Mouse (Mus musculus): Measurements from ENCODE around the gene Pde10a. TPM values are rescaled to one million over a fixed set of nuclear protein-coding genes. Genes with fewer than 3 reads are reported as not detected.

Pde10a gene
- total and polyA plus RNA-seq, 3 experiments = 0.04 to 0.41 (median 0.21) TPM

- no peaks in the 10 kb centered on the region for H3K79me2 ChIP-seq (replicated peaks; ENCODE audit: control insufficient read depth, extremely low read depth, insufficient read depth, poor library complexity, severe bottlenecking)
- H3K4me3 ChIP-seq (replicated peaks in 1 of 3; ENCODE audit: low read depth in 2 of 3, low read length in 2 of 3, poor library complexity in 1 of 3) = no peak overlapping the region
- H3K4me1 ChIP-seq (ENCODE audit: control insufficient read depth in 1 of 2, insufficient read depth in 2 of 2) = peaks cover 0 to 17% of the 10 kb centered on the region in 2 experiments; a peak in 2 of 4 replicates
- no peaks in the 10 kb centered on the region for H3K27me3 ChIP-seq (replicated peaks)
- H3K27ac ChIP-seq (ENCODE audit: insufficient read depth, low read depth) = no peak overlapping the region
- no peak overlapping the region for H3K4me2 ChIP-seq (ENCODE audit: insufficient read depth, low read depth, poor library complexity, severe bottlenecking)
- in situ Hi-C loops (cut with MboI; ENCODE audit: low pct_ligation_motif_present, low pct_unique_long_range_greater_than_20kb, low sequenced_read_pairs) (no loop called here), dilution Hi-C loops (cut with MboI; ENCODE audit: extremely low pct_ligation_motif_present, extremely low pct_unique_long_range_greater_than_20kb, low sequenced_read_pairs) (no loop called here)
- no peak for DNase-seq (ENCODE audit: extremely low read depth)
- no peaks in the 10 kb centered on the region for H3K9me3 ChIP-seq (replicated peaks; ENCODE audit: low read length)
- H3K9ac ChIP-seq (ENCODE audit: insufficient read depth, low read depth) = no peak overlapping the region
- TF ChIP-seq MAZ (IDR thresholded peaks at IDR 0.05; ENCODE audit: low read depth, low read length) (no peak), USF2 (conservative IDR thresholded peaks at IDR 0.05; ENCODE audit: low read depth, low read length) (no peak), MAX (IDR thresholded peaks at IDR 0.05; ENCODE audit: low read length) (no peak), POLR2A (IDR thresholded peaks at IDR 0.05; ENCODE audit: low read depth, low read length) (no peak), NRF1 (IDR thresholded peaks at IDR 0.05; ENCODE audit: low read depth, low read length) (no peak), GABPA (IDR thresholded peaks at IDR 0.05; ENCODE audit: insufficient replicate concordance, low read depth, low read length) (no peak), ZMIZ1 (IDR thresholded peaks at IDR 0.05; ENCODE audit: low read depth, low read length) (no peak), IRF4 (IDR thresholded peaks at IDR 0.05; ENCODE audit: low read depth, low read length) (no peak), NELFE (IDR thresholded peaks at IDR 0.05; ENCODE audit: low read depth, low read length) (no peak), SMC3 (IDR thresholded peaks at IDR 0.05; ENCODE audit: low read depth, low read length) (no peak), MEF2A (IDR thresholded peaks at IDR 0.05; ENCODE audit: borderline replicate concordance, low read depth, low read length) (no peak), MYC (IDR thresholded peaks at IDR 0.05; ENCODE audit: low read depth, low read length) (no peak), PAX5 (IDR thresholded peaks at IDR 0.05; ENCODE audit: low read length) (no peak), CTCF (conservative IDR thresholded peaks at IDR 0.05 in 1 of 2, IDR thresholded peaks at IDR 0.05 in 1 of 2; ENCODE audit: low read depth in 2 of 2, low read length in 2 of 2) (no peak), RAD21 (IDR thresholded peaks at IDR 0.05; ENCODE audit: low read depth, low read length) (no peak), USF1 (IDR thresholded peaks at IDR 0.05; ENCODE audit: low read depth, low read length) (no peak), JUND (conservative IDR thresholded peaks at IDR 0.05; ENCODE audit: low read depth, low read length) (no peak), UBTF (IDR thresholded peaks at IDR 0.05; ENCODE audit: low read depth, low read length) (no peak)
- no peaks in the 10 kb centered on the region for H3K36me3 ChIP-seq (replicated peaks in 1 of 2; ENCODE audit: control insufficient read depth in 1 of 2, insufficient read depth in 1 of 2, low read length in 1 of 2)
Measured at GRCm38 (mm10) chr17:8843941-8844340, 318.8 kb downstream of the Pde10a start.

- H3K9ac ChIP-seq (ENCODE audit: insufficient read depth, low read depth) = no peak overlapping the region
- H3K36me3 ChIP-seq (replicated peaks in 1 of 2; ENCODE audit: control insufficient read depth in 1 of 2, insufficient read depth in 1 of 2, low read length in 1 of 2) = no peaks in the 10 kb centered on the region
- dilution Hi-C loops (cut with MboI; ENCODE audit: extremely low pct_ligation_motif_present, extremely low pct_unique_long_range_greater_than_20kb, low sequenced_read_pairs) = no loop called here
- no peaks in the 10 kb centered on the region for H3K27me3 ChIP-seq (replicated peaks)
- H3K4me1 ChIP-seq (ENCODE audit: control insufficient read depth in 1 of 2, insufficient read depth in 2 of 2) = peaks cover 0 to 17% of the 10 kb centered on the region in 2 experiments; a peak in 2 of 4 replicates
- no peak for TF ChIP-seq MEF2A (IDR thresholded peaks at IDR 0.05; ENCODE audit: borderline replicate concordance, low read depth, low read length)
- TF ChIP-seq MAFK (IDR thresholded peaks at IDR 0.05; ENCODE audit: insufficient replicate concordance, low read length) = no peak
- no peak for TF ChIP-seq IRF4 (IDR thresholded peaks at IDR 0.05; ENCODE audit: low read depth, low read length)
- no peak for TF ChIP-seq POLR2AphosphoS2 (IDR thresholded peaks at IDR 0.05; ENCODE audit: low read depth, low read length)
- TF ChIP-seq MAZ (IDR thresholded peaks at IDR 0.05; ENCODE audit: low read depth, low read length) = no peak
- TF ChIP-seq ELF1 (IDR thresholded peaks at IDR 0.05; ENCODE audit: low read depth, low read length) = no peak
- no peak for TF ChIP-seq MYC (IDR thresholded peaks at IDR 0.05; ENCODE audit: low read depth, low read length)
- TF ChIP-seq CTCF (conservative IDR thresholded peaks at IDR 0.05 in 1 of 2, IDR thresholded peaks at IDR 0.05 in 1 of 2; ENCODE audit: low read depth in 2 of 2, low read length in 2 of 2) = no peak
- TF ChIP-seq JUN (IDR thresholded peaks at IDR 0.05; ENCODE audit: insufficient read depth, low read depth, low read length) = no peak
- no peak for TF ChIP-seq USF1 (IDR thresholded peaks at IDR 0.05; ENCODE audit: low read depth, low read length)
- no peak for TF ChIP-seq ZMIZ1 (IDR thresholded peaks at IDR 0.05; ENCODE audit: low read depth, low read length)
- TF ChIP-seq ZKSCAN1 (IDR thresholded peaks at IDR 0.05; ENCODE audit: borderline replicate concordance, low read depth, low read length) = no peak
- no peak for TF ChIP-seq UBTF (IDR thresholded peaks at IDR 0.05; ENCODE audit: low read depth, low read length)
- TF ChIP-seq MAX (IDR thresholded peaks at IDR 0.05; ENCODE audit: low read length) = no peak
- TF ChIP-seq POLR2A (IDR thresholded peaks at IDR 0.05; ENCODE audit: low read depth, low read length) = no peak
- TF ChIP-seq RAD21 (IDR thresholded peaks at IDR 0.05; ENCODE audit: low read depth, low read length) = no peak
- no peak for TF ChIP-seq CHD1 (IDR thresholded peaks at IDR 0.05; ENCODE audit: low read depth, low read length)
- TF ChIP-seq MXI1 (IDR thresholded peaks at IDR 0.05; ENCODE audit: low read depth, low read length) = no peak
- no peak for TF ChIP-seq JUND (conservative IDR thresholded peaks at IDR 0.05; ENCODE audit: low read depth, low read length)
- TF ChIP-seq KAT2A (IDR thresholded peaks at IDR 0.05; ENCODE audit: insufficient replicate concordance, low read length) = no peak
- in situ Hi-C loops (cut with MboI; ENCODE audit: low pct_ligation_motif_present, low pct_unique_long_range_greater_than_20kb, low sequenced_read_pairs) = no loop called here
- H3K4me2 ChIP-seq (ENCODE audit: insufficient read depth, low read depth, poor library complexity, severe bottlenecking) = no peak overlapping the region
- no peaks in the 10 kb centered on the region for H3K79me2 ChIP-seq (replicated peaks; ENCODE audit: control insufficient read depth, extremely low read depth, insufficient read depth, poor library complexity, severe bottlenecking)
- no peak for DNase-seq (ENCODE audit: extremely low read depth)
- H3K4me3 ChIP-seq (replicated peaks in 1 of 3; ENCODE audit: low read depth in 2 of 3, low read length in 2 of 3, poor library complexity in 1 of 3) = no peak overlapping the region
- H3K9me3 ChIP-seq (replicated peaks; ENCODE audit: low read length) = no peaks in the 10 kb centered on the region
- no peak overlapping the region for H3K27ac ChIP-seq (ENCODE audit: insufficient read depth, low read depth)
Measured at GRCm38 (mm10) chr17:8846506-8846905, 321.3 kb downstream of the Pde10a start.

Data from CH12.LX (cell line).